Mouse (Mus musculus): ENCODE results near the gene Snx29.

GRCm38 (mm10) chr16:11518803-11519498 lies 196.2 kb downstream of the Snx29 start:
- TF ChIP-seq POLR2A (IDR thresholded peaks at IDR 0.05; ENCODE audit: extremely low read depth, insufficient read depth, low read length) (no peak), CTCF (IDR thresholded peaks at IDR 0.05; ENCODE audit: low read depth, low read length) (no peak)
